Mouse (Mus musculus): ENCODE measurements around the gene Col5a1.

DNA sequence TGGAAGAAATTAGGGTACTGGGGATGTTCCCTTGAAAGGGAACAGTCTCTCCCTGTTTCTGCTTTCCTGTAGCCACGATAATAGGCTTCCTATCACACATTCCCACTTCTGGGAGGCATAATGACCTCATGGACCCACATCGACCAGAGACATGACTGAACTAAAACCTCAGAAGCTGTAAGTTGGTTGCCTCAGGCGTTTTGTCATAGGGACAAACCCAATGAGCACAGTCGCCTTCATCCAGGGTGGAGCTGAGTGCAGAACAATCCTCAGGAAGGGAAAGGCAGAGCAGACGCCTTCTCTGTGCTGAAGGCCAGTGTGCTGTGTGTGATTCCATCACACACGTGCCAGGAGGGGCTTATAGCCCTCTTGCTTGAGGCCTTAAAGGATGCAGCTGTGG, 160.1 kb downstream of the Col5a1 start:
- TF ChIP-seq GATA1 (IDR thresholded peaks at IDR 0.05; ENCODE audit: low read depth, low read length) (no peak), MAZ (IDR thresholded peaks at IDR 0.05; ENCODE audit: low read depth, low read length) (no peak), CTCF (IDR thresholded peaks at IDR 0.05 in 2 of 3, conservative IDR thresholded peaks at IDR 0.05 in 1 of 3; ENCODE audit: control insufficient read depth in 1 of 3, insufficient read depth in 1 of 3, low read depth in 2 of 3, low read length in 3 of 3, poor library complexity in 1 of 3, severe bottlenecking in 1 of 3) (no peak), USF2 (IDR thresholded peaks at IDR 0.05; ENCODE audit: borderline replicate concordance in 1 of 2, insufficient read depth in 1 of 2, low read depth in 1 of 2, low read length in 2 of 2) (no peak), TCF12 (IDR thresholded peaks at IDR 0.05; ENCODE audit: low read depth, low read length) (no peak), POLR2A (IDR thresholded peaks at IDR 0.05; ENCODE audit: control insufficient read depth in 1 of 2, insufficient read depth in 1 of 2, low read depth in 1 of 2, low read length in 2 of 2, poor library complexity in 1 of 2) (no peak), TBP (IDR thresholded peaks at IDR 0.05; ENCODE audit: low read depth, low read length) (no peak), EP300 (IDR thresholded peaks at IDR 0.05; ENCODE audit: low read depth in 1 of 2, low read length in 2 of 2) (no peak)
